Mouse (Mus musculus) gastrocnemius, postnatal 4 days (tissue): ENCODE results near the gene Cntrl. TPM values are rescaled to one million over a fixed set of nuclear protein-coding genes. Genes with fewer than 3 reads are reported as not detected.
A peak's percentile ranks its signal among the peaks of the same experiment; 100 is the strongest.

Experiments used
- DNase-seq, 2 experiments: peaks; one replicate each; pipeline ENCODE4 v3.0.0; 2021 to 2022; ENCODE audit warnings: low spot score in 2 of 2, mixed read lengths in 2 of 2
- long read RNA-seq, 2 experiments: library from polyadenylated mRNA; stranded (forward); transcript quantifications; one replicate each; pipeline ENCODE4 v2.0.0; 2021
- total RNA-seq, 2 experiments: library from RNA; stranded (reverse); gene quantifications; 2 replicates each; pipeline ENCODE4 v1.2.3; 2021

Cntrl gene
- total RNA-seq = 10 to 100 TPM; 14.4 to 16.7 TPM
- long read RNA-seq, experiment 1, partial matches to known transcripts = 5 of 10 reads
- long read RNA-seq, experiment 1, other reads (novel, unspliced or antisense) = 4 of 10 reads
- long read RNA-seq, experiment 2, partial matches to known transcripts = 2 of 8 reads
- long read RNA-seq, experiment 2, other reads (novel, unspliced or antisense) = 6 of 8 reads

GRCm38 (mm10) chr2:35109141-35109923, at the start of gene Cntrl:
Cntrl (plus strand) TSS chr2:35109492.
- peak; percentile 93 to 96 for DNase-seq

GRCm38 (mm10) chr2:35060256-35060655, 49.0 kb upstream of the Cntrl start:
- no peak for DNase-seq

GRCm38 (mm10) chr2:35060897-35061296, 48.4 kb upstream of the Cntrl start:
- no peak for DNase-seq

GRCm38 (mm10) chr2:35061338-35061737, 48.0 kb upstream of the Cntrl start, which contains the start of gene Hc:
Hc (minus strand) TSS chr2:35061438.
- DNase-seq = no peak

GRCm38 (mm10) chr2:35063333-35064030, 45.8 kb upstream of the Cntrl start:
- DNase-seq = no peak

- DNase-seq = no peak
Measured at GRCm38 (mm10) chr2:35066525-35067082, 42.7 kb upstream of the Cntrl start.

- no peak for DNase-seq
Measured at GRCm38 (mm10) chr2:35067117-35067516, 42.2 kb upstream of the Cntrl start.

GRCm38 (mm10) chr2:35069124-35069523, 40.2 kb upstream of the Cntrl start:
- no peak for DNase-seq

- DNase-seq = no peak
Measured at GRCm38 (mm10) chr2:35070275-35070674, 39.0 kb upstream of the Cntrl start.

- no peak for DNase-seq
Measured at GRCm38 (mm10) chr2:35072547-35072946, 36.7 kb upstream of the Cntrl start.

GRCm38 (mm10) chr2:35074328-35074727, 35.0 kb upstream of the Cntrl start:
- DNase-seq = no peak

GRCm38 (mm10) chr2:35079166-35079565, 30.1 kb upstream of the Cntrl start:
- no peak for DNase-seq

GRCm38 (mm10) chr2:35087418-35087817, 21.9 kb upstream of the Cntrl start:
- no peak for DNase-seq

GRCm38 (mm10) chr2:35100529-35100928, 8.8 kb upstream of the Cntrl start:
- DNase-seq = no peak

GRCm38 (mm10) chr2:35101443-35101842, 7.8 kb upstream of the Cntrl start, which contains the start of gene AI182371:
AI182371 (minus strand) TSS chr2:35101543.
- no peak for DNase-seq

GRCm38 (mm10) chr2:35102777-35103176, 6.5 kb upstream of the Cntrl start:
- no peak for DNase-seq

- DNase-seq = no peak
Measured at GRCm38 (mm10) chr2:35103558-35103957, 5.7 kb upstream of the Cntrl start.

- no peak for DNase-seq
Measured at GRCm38 (mm10) chr2:35104843-35105242, 4.4 kb upstream of the Cntrl start.

GRCm38 (mm10) chr2:35107984-35108635, 1.2 kb upstream of the Cntrl start:
- DNase-seq = peak; percentile 19

- peak in 1 of 2 experiments; percentile 17 for DNase-seq
Measured at GRCm38 (mm10) chr2:35108712-35109111, 580 bp upstream of the Cntrl start.

GRCm38 (mm10) chr2:35109924-35110304, 622 bp downstream of the Cntrl start:
- no peak for DNase-seq
